Mouse (Mus musculus): ENCODE results near the gene Uqcrc1. TPM values are rescaled to one million over a fixed set of nuclear protein-coding genes. Genes with fewer than 3 reads are reported as not detected.

Uqcrc1 gene
- 182 TPM for total RNA-seq (2023)

DNA sequence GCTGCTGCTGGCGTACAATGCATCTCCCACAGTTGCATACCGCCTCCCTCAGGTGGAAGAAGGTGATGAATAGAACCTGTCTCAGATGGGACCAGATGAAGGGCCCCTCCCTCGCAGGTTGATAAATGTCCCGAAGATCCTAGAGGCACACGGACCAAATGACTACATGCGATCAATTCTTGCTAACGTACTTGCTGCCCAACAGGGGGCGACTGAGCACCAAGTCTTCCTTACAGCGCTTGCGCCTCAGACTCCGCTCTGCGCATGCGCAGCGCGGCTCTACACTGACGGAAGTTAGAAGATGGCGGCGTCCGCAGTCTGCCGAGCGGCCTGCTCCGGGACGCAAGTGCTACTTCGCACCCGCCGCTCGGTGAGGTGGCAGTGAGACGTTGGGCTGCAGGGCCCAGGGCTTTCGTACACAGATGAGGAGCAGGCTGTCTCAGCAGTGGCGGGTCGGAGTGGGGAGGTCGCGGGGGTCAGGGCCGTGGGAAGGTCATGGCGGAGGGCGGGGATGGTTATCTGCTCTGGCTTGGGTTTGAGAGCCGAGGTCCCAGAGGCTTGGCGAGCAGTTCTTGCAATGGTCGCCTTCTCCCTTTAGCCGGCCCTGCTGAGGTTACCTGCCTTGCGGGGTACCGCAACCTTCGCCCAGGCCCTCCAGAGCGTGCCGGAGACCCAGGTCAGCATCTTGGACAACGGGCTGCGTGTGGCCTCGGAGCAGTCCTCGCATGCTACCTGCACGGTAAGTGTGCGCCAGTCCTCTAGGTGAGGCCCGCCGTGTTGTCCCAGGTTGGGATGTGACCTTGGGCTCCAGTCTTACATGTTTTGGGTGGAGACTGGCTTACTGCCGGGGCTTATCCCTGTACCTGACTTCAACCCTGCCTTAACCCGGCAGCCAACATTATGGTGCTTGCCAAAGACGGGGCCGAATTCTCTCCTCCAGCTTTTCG lies at the start of gene Uqcrc1:
Gene Uqcrc1 (plus strand): TSS at position 216 of the 947 bp plus-strand sequence.

DNA sequence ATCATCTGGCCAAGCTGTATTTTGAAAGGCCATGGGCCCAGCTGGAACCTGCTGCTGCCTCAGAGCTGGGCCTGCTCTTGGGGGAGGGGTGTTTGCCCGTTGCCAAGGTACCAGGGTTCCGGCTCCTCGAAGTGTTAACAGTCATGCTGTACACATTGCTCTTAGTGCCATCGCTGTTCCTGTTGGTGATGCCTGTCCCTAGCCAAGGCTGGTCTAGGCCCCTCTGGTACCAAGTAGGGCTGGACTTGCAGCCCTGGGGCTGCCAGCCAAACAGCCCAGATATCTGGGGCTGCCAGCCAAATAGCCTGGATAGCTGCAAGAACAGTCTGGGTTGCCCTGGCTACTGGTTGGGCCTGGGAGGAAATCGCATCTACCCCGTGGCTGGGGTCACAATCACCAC lies 21.9 kb upstream of the Uqcrc1 start, which contains the start of gene Tmem89:
Gene Tmem89 (plus strand): TSS at position 129 of the 400 bp plus-strand sequence.

DNA sequence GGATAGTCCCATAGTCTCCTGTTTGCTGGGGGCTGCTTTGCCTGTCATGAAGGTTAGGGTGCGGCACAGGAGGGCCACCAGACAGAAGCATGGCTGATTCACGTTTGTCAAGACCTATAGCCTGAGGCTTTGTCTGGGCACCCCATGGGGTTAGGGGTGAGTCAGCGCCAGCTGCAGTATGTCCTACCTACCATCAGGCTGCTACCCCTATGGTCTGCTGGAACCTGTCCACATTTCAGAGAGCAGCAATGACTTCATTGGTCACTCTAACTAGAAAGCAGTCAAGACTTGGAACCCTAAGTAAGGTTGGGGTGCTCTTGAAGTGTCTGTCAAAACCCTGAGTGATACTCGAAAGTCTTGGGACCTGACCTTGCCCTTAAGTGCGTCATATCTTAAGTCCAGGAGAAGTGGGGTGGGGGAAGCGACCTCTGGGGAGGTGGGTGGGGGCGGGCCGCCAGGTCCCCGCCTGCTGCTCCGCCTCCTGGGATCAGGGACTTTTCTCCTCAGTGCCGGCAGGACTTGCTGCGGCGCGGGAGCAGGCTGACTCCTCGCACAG lies 16.7 kb downstream of the Uqcrc1 start, which contains the start of gene Col7a1:
Gene Col7a1 (plus strand): TSS at position 506 of the 556 bp plus-strand sequence.

DNA sequence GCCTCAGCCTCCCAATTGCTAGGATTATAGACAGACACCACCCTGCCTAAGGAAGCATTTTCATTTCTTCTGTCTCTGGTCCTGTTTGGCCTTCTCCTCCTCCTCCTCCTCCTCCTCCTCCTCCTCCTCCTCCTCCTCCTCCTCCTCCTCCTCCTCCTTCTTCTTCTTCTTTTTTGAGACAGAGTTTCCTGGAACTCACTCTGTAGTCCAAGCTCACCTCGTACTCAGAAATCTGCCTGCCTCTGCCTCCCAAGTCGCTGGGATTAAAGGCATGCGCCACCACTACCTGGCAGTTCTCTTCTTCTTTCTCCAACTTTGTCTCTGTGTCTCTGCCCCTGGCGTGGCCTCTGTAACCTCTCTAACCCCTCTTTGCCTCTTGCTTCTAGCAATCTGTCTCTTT lies 49.3 kb downstream of the Uqcrc1 start, which contains the start of gene Ucn2:
Gene Ucn2 (plus strand): TSS at position 301 of the 400 bp plus-strand sequence.

DNA sequence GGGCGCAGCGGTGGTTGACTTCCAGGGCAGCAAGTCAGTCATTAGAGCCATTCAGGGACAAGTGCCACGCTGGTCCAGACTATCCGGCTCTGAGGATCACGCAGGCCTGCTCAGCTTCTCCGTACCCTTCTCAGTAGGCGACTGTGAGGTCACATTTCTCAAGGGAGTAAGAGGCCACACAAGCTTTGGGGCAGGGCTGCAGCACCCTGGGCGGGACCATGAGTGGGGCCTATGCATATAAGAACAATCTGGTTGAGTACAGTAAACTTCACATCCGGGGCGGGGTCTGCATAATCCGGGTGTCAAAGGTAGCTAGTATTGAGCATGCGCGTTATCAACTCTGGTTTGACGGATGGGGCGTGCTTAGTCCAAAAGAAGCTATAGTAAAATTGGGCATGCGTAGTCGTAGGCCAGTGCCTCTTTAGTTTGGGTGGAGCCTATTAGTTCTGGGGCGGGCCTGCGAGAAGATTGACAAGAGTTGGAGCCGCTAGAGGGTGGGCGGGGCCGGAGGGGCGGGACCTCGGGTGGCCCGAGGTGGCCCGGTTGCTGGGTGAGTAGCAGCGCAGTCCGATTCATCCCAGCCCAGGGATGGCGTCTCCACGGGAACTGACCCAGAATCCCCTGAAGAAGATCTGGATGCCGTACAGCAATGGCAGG lies 55.1 kb downstream of the Uqcrc1 start, which contains the start of gene Pfkfb4:
Gene Pfkfb4 (plus strand): TSS at position 351 of the 657 bp plus-strand sequence.

Other genes with a start within 250 kb of the Uqcrc1 start
- 9.5 TPM for gene Prkar2a, start 247.3 kb upstream of the Uqcrc1 start, total RNA-seq (2023)
- gene Ip6k2, start 152.8 kb upstream of the Uqcrc1 start, total RNA-seq (2023): 82.4 TPM
- gene Nckipsd, start 128.3 kb upstream of the Uqcrc1 start, total RNA-seq (2023): 14.3 TPM
- gene Celsr3, start 110.3 kb upstream of the Uqcrc1 start, total RNA-seq (2023): 0.26 TPM
- gene Slc26a6, start 83.3 kb upstream of the Uqcrc1 start, total RNA-seq (2023): 11.7 TPM
- not detected for gene Tmem89, start 22.0 kb upstream of the Uqcrc1 start, total RNA-seq (2023)
- gene Col7a1, start 17.0 kb downstream of the Uqcrc1 start, total RNA-seq (2023): 5.4 TPM
- gene Ucn2, start 49.4 kb downstream of the Uqcrc1 start, total RNA-seq (2023): not detected
- 13.6 TPM for gene Pfkfb4, start 55.1 kb downstream of the Uqcrc1 start, total RNA-seq (2023)
- 2,542 TPM for gene Shisa5, start 101.9 kb downstream of the Uqcrc1 start, total RNA-seq (2023)
- 17.6 TPM for gene Trex1, start 123.1 kb downstream of the Uqcrc1 start, total RNA-seq (2023)
- gene Atrip, start 137.5 kb downstream of the Uqcrc1 start, total RNA-seq (2023): 30.3 TPM
- 5.5 TPM for gene Ccdc51, start 145.9 kb downstream of the Uqcrc1 start, total RNA-seq (2023)
- 299 TPM for gene Tma7, start 146.0 kb downstream of the Uqcrc1 start, total RNA-seq (2023)
- 2.9 TPM for gene Plxnb1, start 158.8 kb downstream of the Uqcrc1 start, total RNA-seq (2023)
- not detected for gene Fbxw21, start 225.4 kb downstream of the Uqcrc1 start, total RNA-seq (2023)

Data from CD4-positive naive resting alpha-beta T cell, adult 76 days (primary cell).